Mouse (Mus musculus) lung, embryonic 15.5 days (tissue): ENCODE results near the gene Ophn1. TPM values are rescaled to one million over a fixed set of nuclear protein-coding genes. Genes with fewer than 3 reads are reported as not detected.

ENCODE experiments used
- ATAC-seq: fragments of 200-750 bp; cut with Nextera tagmentation; 2 replicates; pipeline ENCODE4 v1.8.0; 2017; ENCODE audit warnings: moderate number of reproducible peaks, borderline replicate concordance; ENCODE audit not compliant: low FRiP score, low TSS enrichment; ENCODE audit errors: extremely low read depth
- H3K27ac ChIP-seq: fragments of 300-500 bp; sonication (generic); 2 replicates; pipeline ENCODE4 v1.5.1; 2015; ENCODE audit warnings: moderate library complexity, mild to moderate bottlenecking, inconsistent platforms
- H3K27me3 ChIP-seq: fragments of 300-500 bp; sonication (generic); 2 replicates; pipeline ENCODE4 v1.6.1; 2015; ENCODE audit warnings: inconsistent platforms
- H3K36me3 ChIP-seq: fragments of 300-500 bp; sonication (generic); 2 replicates; pipeline ENCODE4 v1.6.1; 2015; ENCODE audit warnings: inconsistent platforms
- H3K4me1 ChIP-seq: fragments of 300-500 bp; sonication (generic); 2 replicates; pipeline ENCODE4 v1.6.1; 2015; ENCODE audit warnings: inconsistent platforms
- H3K4me2 ChIP-seq: fragments of 300-500 bp; sonication (generic); 2 replicates; pipeline ENCODE4 v1.6.1; 2015; ENCODE audit warnings: inconsistent platforms, mild to moderate bottlenecking, moderate library complexity
- H3K4me3 ChIP-seq: fragments of 300-500 bp; sonication (generic); 2 replicates; pipeline ENCODE4 v1.5.1; 2015; ENCODE audit warnings: mild to moderate bottlenecking, inconsistent platforms
- H3K9ac ChIP-seq: fragments of 300-500 bp; sonication (generic); 2 replicates; pipeline ENCODE4 v1.6.1; 2015; ENCODE audit warnings: inconsistent platforms
- H3K9me3 ChIP-seq: fragments of 300-500 bp; sonication (generic); 2 replicates; pipeline ENCODE4 v1.6.1; 2016; ENCODE audit warnings: inconsistent platforms
- WGBS: fragments of 180-500 bp; shearing (Covaris S2); methylation state at CpG from one replicate; pipeline ENCODE4 v1.1.7; 2015; 5-methylcytosine and 5-hydroxymethylcytosine counted together
- polyA plus RNA-seq: library from polyadenylated mRNA; unstranded; fragments of >200 nt; fragmentation: Nextera tagmentation; extraction: Ambion mirVana; gene quantifications from 2 replicates; pipeline ENCODE4 v1.2.1, GENCODE M21; 2015

Gene Ophn1
- polyA plus RNA-seq, 1 experiment from 2014 or later, result 17.8 TPM

DNA sequence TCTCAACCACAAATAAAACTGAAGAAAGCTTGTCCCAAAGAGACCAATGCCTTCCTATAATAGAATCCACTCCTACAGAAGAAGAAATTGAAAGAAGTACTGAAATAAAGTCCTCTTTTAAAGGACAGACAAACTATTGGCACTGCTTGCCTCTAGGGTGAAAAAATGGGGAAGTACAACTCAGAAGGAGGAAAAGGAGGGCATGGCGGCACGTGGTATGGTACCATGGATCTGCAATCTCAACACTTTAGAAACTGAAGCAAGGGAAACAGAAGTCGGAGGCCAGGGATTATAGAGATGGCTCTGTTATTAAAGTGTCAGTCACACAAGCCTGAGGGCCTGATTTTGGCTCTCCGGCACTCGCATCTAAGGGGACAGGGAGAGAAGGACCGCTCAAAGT, 10.5 kb downstream of the Ophn1 start:
- WGBS, result 84% methylated on average over 6 of the region's 6 CpGs
- no peaks in the 10 kb centered on the region for H3K9me3 ChIP-seq
- H3K4me3 ChIP-seq, result no peak overlapping the region
- H3K9ac ChIP-seq, result no peak overlapping the region
- no peak overlapping the region for H3K27ac ChIP-seq
- no peaks in the 10 kb centered on the region for H3K4me1 ChIP-seq
- ATAC-seq, result no peak
- no peak overlapping the region for H3K4me2 ChIP-seq
- H3K36me3 ChIP-seq, result no peaks in the 10 kb centered on the region
- H3K27me3 ChIP-seq, result no peaks in the 10 kb centered on the region

- 65% methylated on average over 6 of the region's 6 CpGs for WGBS
- H3K36me3 ChIP-seq, result no peaks in the 10 kb centered on the region
- no peaks in the 10 kb centered on the region for H3K9me3 ChIP-seq
- H3K4me2 ChIP-seq, result no peak overlapping the region
- no peak overlapping the region for H3K4me3 ChIP-seq
- H3K4me1 ChIP-seq, result no peaks in the 10 kb centered on the region
- no peak overlapping the region for H3K27ac ChIP-seq
- H3K27me3 ChIP-seq, result peaks cover 8% of the 10 kb centered on the region; the same call in 1 of the 2 replicates
- H3K9ac ChIP-seq, result no peak overlapping the region
- no peak for ATAC-seq
These were observed 15.7 kb downstream of the Ophn1 start for GRCm38 (mm10) chrX:98875144-98875543.

GRCm38 (mm10) chrX:98874086-98874485, 16.7 kb downstream of the Ophn1 start:
- no peak overlapping the region for H3K27ac ChIP-seq
- H3K4me2 ChIP-seq, result no peak overlapping the region
- no peaks in the 10 kb centered on the region for H3K36me3 ChIP-seq
- H3K4me3 ChIP-seq, result no peak overlapping the region
- H3K9ac ChIP-seq, result no peak overlapping the region
- H3K27me3 ChIP-seq, result peaks cover 8% of the 10 kb centered on the region; the same call in 1 of the 2 replicates
- no peak for ATAC-seq
- H3K9me3 ChIP-seq, result no peaks in the 10 kb centered on the region
- no peaks in the 10 kb centered on the region for H3K4me1 ChIP-seq
- 85% methylated on average over 5 of the region's 5 CpGs for WGBS

DNA sequence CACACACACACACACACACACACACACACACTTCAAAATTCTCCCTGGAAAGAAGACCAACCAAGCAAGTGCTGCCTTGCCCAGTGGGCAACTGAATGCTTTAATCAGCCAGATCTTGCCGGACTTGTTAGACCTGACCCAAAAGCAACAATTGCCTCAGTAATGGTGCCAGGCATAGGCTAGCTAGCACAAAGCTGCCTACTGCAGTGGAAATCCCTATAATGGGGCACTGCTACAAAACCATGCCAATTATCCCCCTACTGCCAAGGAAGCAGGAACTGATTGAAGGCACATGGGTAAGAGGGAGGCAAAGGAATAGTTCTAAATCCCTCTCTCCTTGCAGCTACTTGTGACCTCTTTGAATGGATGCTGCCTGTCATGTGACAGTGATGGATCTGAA, 18.8 kb downstream of the Ophn1 start:
- Histone ChIP-seq H3K4me3 (no peak overlapping the region), H3K4me1 (no peaks in the 10 kb centered on the region), H3K9ac (no peak overlapping the region), H3K9me3 (no peaks in the 10 kb centered on the region), H3K36me3 (no peaks in the 10 kb centered on the region), H3K27me3 (peaks cover 8% of the 10 kb centered on the region), H3K4me2 (no peak overlapping the region), H3K27ac (no peak overlapping the region)
- WGBS, result 81% methylated on average over 1 of the region's 1 CpGs
- no peak for ATAC-seq

- H3K4me3 ChIP-seq, result no peak overlapping the region
- ATAC-seq, result no peak
- H3K27ac ChIP-seq, result no peak overlapping the region
- H3K9me3 ChIP-seq, result no peaks in the 10 kb centered on the region
- WGBS, result 78% methylated on average over 1 of the region's 1 CpGs
- H3K27me3 ChIP-seq, result peaks cover 8% of the 10 kb centered on the region
- no peak overlapping the region for H3K9ac ChIP-seq
- no peaks in the 10 kb centered on the region for H3K4me1 ChIP-seq
- no peak overlapping the region for H3K4me2 ChIP-seq
- no peaks in the 10 kb centered on the region for H3K36me3 ChIP-seq
These were observed 20.3 kb downstream of the Ophn1 start for GRCm38 (mm10) chrX:98870541-98870940.

- ATAC-seq, result no peak
- Histone ChIP-seq H3K9me3 (no peaks in the 10 kb centered on the region), H3K9ac (no peak overlapping the region), H3K4me2 (no peak overlapping the region), H3K4me3 (no peak overlapping the region), H3K4me1 (no peaks in the 10 kb centered on the region), H3K27ac (no peak overlapping the region), H3K36me3 (no peaks in the 10 kb centered on the region), H3K27me3 (peaks cover 8% of the 10 kb centered on the region)
- WGBS, result 65% methylated on average over 2 of the region's 2 CpGs
These were observed 21.1 kb downstream of the Ophn1 start for GRCm38 (mm10) chrX:98869735-98870134.

GRCm38 (mm10) chrX:98869165-98869564, 21.7 kb downstream of the Ophn1 start:
- Histone ChIP-seq H3K27ac (no peak overlapping the region), H3K9ac (no peak overlapping the region), H3K4me2 (no peak overlapping the region), H3K36me3 (no peaks in the 10 kb centered on the region), H3K4me1 (no peaks in the 10 kb centered on the region), H3K27me3 (peaks cover 8% of the 10 kb centered on the region), H3K9me3 (no peaks in the 10 kb centered on the region), H3K4me3 (no peak overlapping the region)
- 71% methylated on average over 5 of the region's 5 CpGs for WGBS
- no peak for ATAC-seq

DNA sequence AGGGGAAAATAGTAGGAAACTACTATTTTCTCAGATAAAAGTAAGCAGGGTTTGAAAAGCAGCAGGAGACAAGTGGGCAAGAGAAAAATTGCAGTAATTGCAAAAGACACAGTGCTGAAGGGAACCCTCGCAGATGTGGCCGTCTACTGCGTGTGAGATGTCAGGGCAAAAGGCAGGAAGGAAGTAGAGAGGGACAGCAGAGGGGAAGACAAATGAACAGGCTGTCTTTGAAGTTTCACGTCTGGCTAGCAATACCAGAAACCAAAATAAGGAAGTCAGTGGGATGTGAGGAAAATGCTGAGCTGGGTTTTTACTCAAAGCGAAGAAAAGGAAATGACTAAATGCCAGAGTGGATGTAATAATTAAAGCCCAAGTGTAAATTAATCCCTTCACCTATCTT, 30.7 kb downstream of the Ophn1 start:
- no peak overlapping the region for H3K27ac ChIP-seq
- H3K36me3 ChIP-seq, result no peaks in the 10 kb centered on the region
- H3K27me3 ChIP-seq, result no peaks in the 10 kb centered on the region
- no peak overlapping the region for H3K9ac ChIP-seq
- no peak overlapping the region for H3K4me3 ChIP-seq
- no peak for ATAC-seq
- no peaks in the 10 kb centered on the region for H3K4me1 ChIP-seq
- H3K9me3 ChIP-seq, result no peaks in the 10 kb centered on the region
- no peak overlapping the region for H3K4me2 ChIP-seq
- 46% methylated on average over 5 of the region's 5 CpGs for WGBS

- H3K4me1 ChIP-seq, result no peaks in the 10 kb centered on the region
- H3K27me3 ChIP-seq, result no peaks in the 10 kb centered on the region
- no peak overlapping the region for H3K9ac ChIP-seq
- H3K27ac ChIP-seq, result no peak overlapping the region
- peak; percentile 35; the same call in 1 of the 2 replicates for ATAC-seq
- H3K36me3 ChIP-seq, result no peaks in the 10 kb centered on the region
- WGBS, result 69% methylated on average over 2 of the region's 2 CpGs
- no peak overlapping the region for H3K4me3 ChIP-seq
- no peak overlapping the region for H3K4me2 ChIP-seq
- H3K9me3 ChIP-seq, result no peaks in the 10 kb centered on the region
These were observed 34.8 kb downstream of the Ophn1 start for GRCm38 (mm10) chrX:98856046-98856445.

DNA sequence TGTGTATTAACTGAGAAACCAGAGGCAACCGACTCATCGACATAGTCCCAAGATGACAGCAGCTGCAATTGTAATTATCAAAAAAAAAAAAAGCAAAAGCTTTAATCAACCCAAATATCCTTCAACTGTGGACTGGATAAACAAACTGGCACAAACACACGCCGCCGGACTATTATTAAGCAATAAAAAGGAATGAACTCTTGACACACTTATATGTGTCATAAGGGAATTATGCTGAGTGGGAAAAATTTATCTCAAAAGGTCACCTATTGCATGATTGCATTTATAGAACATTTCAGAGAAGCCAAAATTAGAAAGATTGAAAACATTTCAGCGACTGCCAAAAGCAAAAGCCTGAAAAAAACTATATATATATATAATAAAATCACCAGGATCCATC, 40.0 kb downstream of the Ophn1 start:
- no peak overlapping the region for H3K27ac ChIP-seq
- WGBS, result 64% methylated on average over 6 of the region's 6 CpGs
- ATAC-seq, result no peak
- H3K27me3 ChIP-seq, result peaks cover 5% of the 10 kb centered on the region; the same call in 1 of the 2 replicates
- H3K9me3 ChIP-seq, result no peaks in the 10 kb centered on the region
- no peak overlapping the region for H3K4me2 ChIP-seq
- no peaks in the 10 kb centered on the region for H3K36me3 ChIP-seq
- no peaks in the 10 kb centered on the region for H3K4me1 ChIP-seq
- H3K4me3 ChIP-seq, result no peak overlapping the region
- no peak overlapping the region for H3K9ac ChIP-seq

GRCm38 (mm10) chrX:98841606-98842005, 49.2 kb downstream of the Ophn1 start:
- H3K4me2 ChIP-seq, result no peak overlapping the region
- no peaks in the 10 kb centered on the region for H3K4me1 ChIP-seq
- 39% methylated on average over 2 of the region's 2 CpGs for WGBS
- no peak overlapping the region for H3K4me3 ChIP-seq
- H3K9ac ChIP-seq, result no peak overlapping the region
- H3K27ac ChIP-seq, result no peak overlapping the region
- no peak for ATAC-seq
- H3K9me3 ChIP-seq, result no peaks in the 10 kb centered on the region
- no peaks in the 10 kb centered on the region for H3K36me3 ChIP-seq
- no peaks in the 10 kb centered on the region for H3K27me3 ChIP-seq

DNA sequence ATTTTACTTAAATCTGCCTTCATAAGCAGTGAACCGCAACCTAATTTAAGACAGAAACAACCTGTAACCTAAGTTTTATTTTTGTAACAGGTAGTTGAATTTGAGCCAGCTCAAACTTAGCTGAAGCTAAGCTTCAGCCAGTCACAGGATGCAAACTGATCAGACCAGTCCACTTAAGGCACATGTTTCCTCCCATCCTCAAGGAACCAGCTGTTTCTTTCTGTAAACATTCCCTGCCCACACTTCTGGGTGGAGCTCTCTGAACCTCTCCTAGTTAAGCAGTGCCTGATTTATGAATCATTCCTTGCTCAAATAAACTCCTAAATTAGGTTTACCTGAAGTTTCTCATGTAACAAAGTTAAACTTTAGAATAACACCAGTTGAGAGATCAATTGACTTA, 54.8 kb downstream of the Ophn1 start:
- H3K27ac ChIP-seq, result no peak overlapping the region
- no peak for ATAC-seq
- no peak overlapping the region for H3K4me3 ChIP-seq
- no peaks in the 10 kb centered on the region for H3K36me3 ChIP-seq
- H3K9ac ChIP-seq, result no peak overlapping the region
- 89% methylated on average over 1 of the region's 1 CpGs for whole genome bisulfite sequencing
- H3K4me1 ChIP-seq, result no peaks in the 10 kb centered on the region
- H3K9me3 ChIP-seq, result no peaks in the 10 kb centered on the region
- no peaks in the 10 kb centered on the region for H3K27me3 ChIP-seq
- no peak overlapping the region for H3K4me2 ChIP-seq

DNA sequence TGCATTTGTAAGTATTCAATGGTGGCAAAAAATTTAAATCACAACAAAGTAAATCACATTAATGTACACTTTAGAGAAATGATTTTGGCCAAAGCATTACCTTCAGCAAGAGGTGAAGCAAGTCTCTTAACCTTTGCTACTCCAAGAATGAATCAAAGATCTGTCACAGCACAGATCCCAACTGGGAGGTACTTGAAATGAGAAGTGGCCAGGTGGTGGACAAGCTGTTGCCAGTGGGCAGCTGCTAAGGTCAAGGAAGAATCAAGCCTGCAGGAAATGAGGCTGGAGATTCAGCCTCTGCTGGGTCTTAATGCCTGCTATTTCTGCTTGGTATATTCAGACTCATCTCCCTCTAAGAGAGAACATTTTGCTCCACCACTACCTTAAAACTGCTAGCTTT, 87.0 kb downstream of the Ophn1 start:
- Histone ChIP-seq H3K4me1 (no peaks in the 10 kb centered on the region), H3K27ac (no peak overlapping the region), H3K9me3 (no peaks in the 10 kb centered on the region), H3K9ac (no peak overlapping the region), H3K27me3 (no peaks in the 10 kb centered on the region), H3K4me2 (no peak overlapping the region), H3K36me3 (no peaks in the 10 kb centered on the region), H3K4me3 (no peak overlapping the region)
- no peak for ATAC-seq
